In the genomic region with DNA sequence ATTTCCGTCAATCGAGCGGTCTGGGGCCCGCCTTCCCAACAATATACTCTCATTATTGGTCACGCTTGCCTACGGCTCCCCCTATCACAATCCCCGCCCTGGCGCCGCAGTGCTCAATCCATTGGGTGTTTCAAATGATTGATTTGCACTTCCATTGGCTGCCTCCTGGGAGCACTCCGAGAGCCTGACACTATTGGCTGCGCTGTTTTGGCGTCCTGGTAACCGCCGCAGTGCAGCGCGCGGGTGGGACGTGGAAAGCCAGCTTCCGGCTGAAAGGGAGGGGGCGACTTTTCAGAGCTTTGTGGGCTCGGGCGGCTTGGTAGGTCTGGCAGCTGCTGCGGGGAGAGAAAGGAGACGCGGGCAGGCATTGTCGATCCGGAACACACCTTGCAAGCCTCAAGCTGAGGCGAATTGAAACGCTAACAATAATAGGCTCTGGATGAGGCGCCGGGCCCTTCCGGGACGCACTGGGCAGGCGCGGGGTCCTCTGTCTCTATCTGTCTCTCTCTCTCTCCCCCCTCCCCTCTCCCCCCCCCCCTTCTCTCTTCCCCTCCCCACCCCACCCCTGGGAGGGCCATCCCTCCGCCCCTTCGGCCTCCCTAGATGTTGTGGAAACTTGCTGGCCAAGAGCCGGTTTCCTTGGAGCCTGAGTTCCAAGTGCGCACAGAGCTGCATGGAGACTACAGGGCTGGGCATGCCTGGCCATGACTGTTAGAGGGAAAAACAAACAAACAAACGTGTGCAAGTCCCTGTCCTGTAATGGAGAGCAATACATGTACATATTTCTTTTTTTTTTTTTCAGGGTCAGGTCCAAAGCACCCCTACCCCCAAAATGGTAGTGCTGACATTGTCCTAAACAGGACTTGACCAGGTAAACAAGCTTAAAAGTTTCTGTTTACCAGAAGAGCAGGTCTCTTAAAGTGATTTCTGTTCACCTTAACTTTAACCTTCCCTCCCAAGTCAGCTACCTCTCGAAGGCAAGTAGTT, we compare ENCODE assay signal across 8 mouse cellular contexts. TPM values are rescaled to one million over a fixed set of nuclear protein-coding genes. Genes with fewer than 3 reads are reported as not detected.
DNase-seq lines count a peak whose midpoint lies in the region; TF ChIP-seq lines count a peak whose summit lies in the region.

No protein-coding gene starts in this region.

- H3K79me2 ChIP-seq in macrophage (ENCODE audit: inconsistent target): peaks cover 13% of the 10 kb centered on the region

- intact Hi-C loops in left cerebral cortex, adult 2 months (cut with DNase I): loop anchor here (2.0 kb wide), 1 partner anchor 14 kb away; a partner anchor contains a TSS

- H3K4me3 ChIP-seq in left cerebral cortex, adult 2 months: peak overlapping the region; percentile 54
- H3K4me3 ChIP-seq in macrophage (ENCODE audit: inconsistent target): peak overlapping the region; percentile 78

- 3% methylated on average over 33 of the region's 41 CpGs for WGBS in macrophage (ENCODE audit: missing documents)

- TF ChIP-seq CTCF in left cerebral cortex, adult 2 months (IDR thresholded peaks at IDR 0.05): no peak; the same call in none of the 2 replicates

- peak; percentile 99 for DNase-seq in adrenal gland, adult (ENCODE audit: inconsistent age in 2 of 2, low spot score in 1 of 2)
- peak; percentile 100 for DNase-seq in embryo, embryonic 10.5 days (ENCODE audit: low spot score)
- DNase-seq in gastrocnemius, postnatal 10 days: peak; percentile 92
- peak; percentile 98 for DNase-seq in hindlimb bud, embryonic 11.5 days (ENCODE audit: extremely low spot score, low read depth, low spot score)
- peak; percentile 96 to 98 for DNase-seq in left cerebral cortex, adult 2 months (ENCODE audit: extremely low spot score in 1 of 2, low spot score in 2 of 2)
- DNase-seq in retina, postnatal 7 days (ENCODE audit: low read depth, low spot score): peak; percentile 98
- DNase-seq in urinary bladder, postnatal 10 days (ENCODE audit: low spot score): peak; percentile 88

- H3K27ac ChIP-seq in left cerebral cortex, adult 2 months: peak overlapping the region; percentile 87
- peak overlapping the region; percentile 80 for H3K27ac ChIP-seq in macrophage

- H3K36me3 ChIP-seq in macrophage (ENCODE audit: inconsistent target): no peaks in the 10 kb centered on the region

RNA-seq across cellular contexts. Expression of a gene that starts 0.6 kb away (rescaled TPM):
- 100 to 1,000 TPM; 470 to 500 TPM for total RNA-seq in gastrocnemius, postnatal 10 days (2021)
- 100 to 1,000 TPM; 317 to 329 TPM for total RNA-seq in left cerebral cortex, adult 2 months (2021)
- 10 to 100 TPM in 25 of 26 experiments, 1 to 10 TPM in 1; 9.6 to 51.4 (median 27.3) TPM for total RNA-seq in macrophage (2018; cell fraction: chromatin; rRNA removed)
- 100 to 1,000 TPM in 8 of 26 experiments, 10 to 100 TPM in 18; 46.1 to 130 (median 73.8) TPM for total RNA-seq in macrophage (2018; cell fraction: cytosol; rRNA removed)
- 10 to 100 TPM; 15.6 to 92.0 (median 34.9) TPM for total RNA-seq in macrophage (2018; cell fraction: nucleus; rRNA removed)
- 49.1 to 144 TPM (median 76.8 TPM) in 3 replicates for polyA plus RNA-seq in macrophage (2018)

RNA-seq across cellular contexts. Expression of a gene that starts 6.5 kb away (rescaled TPM):
- not detected for total RNA-seq in gastrocnemius, postnatal 10 days (2021)
- not detected for total RNA-seq in left cerebral cortex, adult 2 months (2021)
- not detected for total RNA-seq in macrophage (2018; cell fraction: chromatin; rRNA removed)
- total RNA-seq in macrophage (2018; cell fraction: cytosol; rRNA removed): not detected
- total RNA-seq in macrophage (2018; cell fraction: nucleus; rRNA removed): not detected
- polyA plus RNA-seq in macrophage (2018): not detected in 3 replicates

RNA-seq across cellular contexts. Expression of a gene that starts 9.1 kb away (rescaled TPM):
- total RNA-seq in gastrocnemius, postnatal 10 days (2021): not detected
- not detected for total RNA-seq in left cerebral cortex, adult 2 months (2021)
- total RNA-seq in macrophage (2018; cell fraction: chromatin; rRNA removed): not detected
- not detected for total RNA-seq in macrophage (2018; cell fraction: cytosol; rRNA removed)
- not detected for total RNA-seq in macrophage (2018; cell fraction: nucleus; rRNA removed)
- polyA plus RNA-seq in macrophage (2018): not detected in 3 replicates

RNA-seq across cellular contexts. Expression of a gene that starts 10.6 kb away (rescaled TPM):
- total RNA-seq in gastrocnemius, postnatal 10 days (2021): not detected
- not detected for total RNA-seq in left cerebral cortex, adult 2 months (2021)
- total RNA-seq in macrophage (2018; cell fraction: chromatin; rRNA removed): not detected
- not detected for total RNA-seq in macrophage (2018; cell fraction: cytosol; rRNA removed)
- under 1 TPM in 2 of 26 experiments, not detected in 24; 0.30 to 0.89 TPM for total RNA-seq in macrophage (2018; cell fraction: nucleus; rRNA removed)
- not detected in 3 replicates for polyA plus RNA-seq in macrophage (2018)

RNA-seq across cellular contexts. Expression of a gene that starts 11.5 kb away (rescaled TPM):
- not detected for total RNA-seq in gastrocnemius, postnatal 10 days (2021)
- total RNA-seq in left cerebral cortex, adult 2 months (2021): not detected
- total RNA-seq in macrophage (2018; cell fraction: chromatin; rRNA removed): not detected
- not detected for total RNA-seq in macrophage (2018; cell fraction: cytosol; rRNA removed)
- not detected for total RNA-seq in macrophage (2018; cell fraction: nucleus; rRNA removed)
- polyA plus RNA-seq in macrophage (2018): not detected in 3 replicates

Comparison
In these comparisons a context has a peak if more than half of its experiments do, and no peak if none do; other contexts are left out.
1. Peak in every context shown above with its lines: DNase-seq, H3K4me3 ChIP-seq and H3K27ac ChIP-seq.